ENCODE assay signal across 8 mouse cellular contexts in the genomic region with DNA sequence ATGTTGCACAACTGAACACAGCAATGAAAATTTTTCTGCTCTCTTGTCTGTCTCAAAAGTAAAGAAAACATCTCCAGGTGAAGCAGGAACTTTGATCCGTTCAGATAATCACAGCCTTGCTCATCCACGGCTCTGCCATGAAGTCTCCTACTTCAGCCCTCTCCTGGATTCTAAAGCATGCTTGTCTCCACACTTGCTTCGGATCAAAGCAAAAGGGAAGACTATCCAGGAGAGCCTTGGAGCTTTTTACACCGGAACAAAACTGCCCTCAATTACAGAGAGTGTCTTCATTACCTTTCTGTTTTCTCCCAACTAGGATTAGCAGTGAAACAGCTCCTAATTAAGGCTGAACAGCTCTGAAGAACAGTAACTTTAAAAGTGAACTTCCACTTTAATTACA. TPM values are rescaled to one million over a fixed set of nuclear protein-coding genes. Genes with fewer than 3 reads are reported as not detected.
DNase-seq lines count a peak whose midpoint lies in the region; ATAC-seq and TF ChIP-seq lines count a peak whose summit lies in the region.

No protein-coding gene starts in this region.

- intact Hi-C loops in heart, adult 2 months (cut with DNase I): loop anchor here (5.0 kb wide), 3 partner anchors 49 to 429 kb away; partner anchors contain the start of gene Smg7

- no peaks in the 10 kb centered on the region for H3K27me3 ChIP-seq in heart, adult 2 months (ENCODE audit: control insufficient read depth, insufficient read depth, low read length)
- H3K27me3 ChIP-seq in E14TG2a.4 (ENCODE audit: insufficient read depth, low read length): no peaks in the 10 kb centered on the region
- no peaks in the 10 kb centered on the region for H3K27me3 ChIP-seq in heart, embryonic 16.5 days (ENCODE audit: control insufficient read depth, insufficient read depth, low read length)
- peaks cover 4% of the 10 kb centered on the region; the same call in 1 of the 2 replicates for H3K27me3 ChIP-seq in liver, postnatal 0 days (ENCODE audit: insufficient read depth, low read length)

- H3K4me1 ChIP-seq in heart, adult 2 months (ENCODE audit: control insufficient read depth, insufficient read depth, low read length): peaks cover 6% of the 10 kb centered on the region
- H3K4me1 ChIP-seq in E14TG2a.4 (replicated peaks; ENCODE audit: low read depth, low read length): peaks cover 66% of the 10 kb centered on the region
- H3K4me1 ChIP-seq in heart, embryonic 16.5 days (ENCODE audit: control insufficient read depth, insufficient read depth, low read length): peaks cover 34% of the 10 kb centered on the region
- peaks cover 13% of the 10 kb centered on the region for H3K4me1 ChIP-seq in liver, postnatal 0 days (ENCODE audit: insufficient read depth)

- no peak for TF ChIP-seq POLR2A in heart, adult 2 months (IDR thresholded peaks at IDR 0.05; ENCODE audit: insufficient read depth, low read depth, low read length)

- H3K4me2 ChIP-seq in heart, embryonic 16.5 days (ENCODE audit: low read depth, low read length): peak overlapping the region; percentile 80
- H3K4me2 ChIP-seq in liver, postnatal 0 days (ENCODE audit: low read depth, low read length): peak overlapping the region; percentile 91

- H3K79me2 ChIP-seq in heart, adult 2 months (replicated peaks; ENCODE audit: control insufficient read depth, insufficient read depth, low read length): peaks cover 3% of the 10 kb centered on the region

- no peak for DNase-seq in heart, adult 2 months
- no peak for DNase-seq in heart, adult 18-20 months
- DNase-seq in liver, postnatal 0 days: no peak
- DNase-seq in embryo, embryonic 10 days (ENCODE audit: low spot score): no peak
- DNase-seq in frontal cortex, adult 2 months (ENCODE audit: extremely low spot score in 1 of 2, low spot score in 1 of 2): no peak
- no peak for DNase-seq in thymus, postnatal 4 days

- ATAC-seq in heart, embryonic 16.5 days (replicated peaks; ENCODE audit: extremely low read depth, insufficient read depth, low FRiP score): no peak
- no peak for ATAC-seq in liver, postnatal 0 days

- no peak for TF ChIP-seq EP300 in heart, adult 2 months (IDR thresholded peaks at IDR 0.05; ENCODE audit: insufficient read depth, low read depth, low read length)
- no peak for TF ChIP-seq EP300 in liver, postnatal 0 days (IDR thresholded peaks at IDR 0.05; ENCODE audit: low read depth)

- no peaks in the 10 kb centered on the region for H3K9me3 ChIP-seq in E14TG2a.4 (ENCODE audit: low read length)
- no peaks in the 10 kb centered on the region for H3K9me3 ChIP-seq in heart, embryonic 16.5 days (replicated peaks; ENCODE audit: control insufficient read depth, low read length)
- no peaks in the 10 kb centered on the region for H3K9me3 ChIP-seq in liver, postnatal 0 days (ENCODE audit: low read length)

- H3K27ac ChIP-seq in heart, adult 2 months: peak overlapping the region; percentile 98
- H3K27ac ChIP-seq in heart, embryonic 16.5 days (ENCODE audit: low read length): peak overlapping the region; percentile 93
- H3K27ac ChIP-seq in liver, postnatal 0 days (ENCODE audit: low read depth): no peak overlapping the region

- peak overlapping the region; percentile 98 for H3K4me3 ChIP-seq in heart, adult 2 months
- peak overlapping the region; percentile 94 for H3K4me3 ChIP-seq in E14TG2a.4 (replicated peaks; ENCODE audit: low read length)
- H3K4me3 ChIP-seq in heart, embryonic 16.5 days (ENCODE audit: low read length): peak overlapping the region; percentile 70
- peak overlapping the region; percentile 83 for H3K4me3 ChIP-seq in liver, postnatal 0 days (ENCODE audit: low read depth, low read length)

- H3K36me3 ChIP-seq in heart, adult 2 months (ENCODE audit: control insufficient read depth, insufficient read depth, low read length): peaks cover 11% of the 10 kb centered on the region
- peaks cover 22% of the 10 kb centered on the region for H3K36me3 ChIP-seq in E14TG2a.4 (ENCODE audit: insufficient read depth, low read length)
- peaks cover 2% of the 10 kb centered on the region; the same call in 1 of the 2 replicates for H3K36me3 ChIP-seq in heart, embryonic 16.5 days (ENCODE audit: control insufficient read depth, insufficient read depth)
- 0 out of 2 replicates have a peak, but pooled peaks cover 2% of the 10 kb centered on the region for H3K36me3 ChIP-seq in liver, postnatal 0 days (replicated peaks; ENCODE audit: insufficient read depth, low read length)

- WGBS in heart, adult 2 months: 3% methylated on average over 4 of the region's 4 CpGs
- under 1% methylated on average over 4 of the region's 4 CpGs for WGBS in heart, embryonic 16.5 days
- WGBS in liver, postnatal 0 days (ENCODE audit: insufficient replicate concordance): 7% methylated on average over 4 of the region's 4 CpGs

- H3K9ac ChIP-seq in heart, adult 2 months (ENCODE audit: low read depth, low read length): peak overlapping the region; percentile 88
- peak overlapping the region; percentile 90 for H3K9ac ChIP-seq in heart, embryonic 16.5 days (ENCODE audit: low read length)
- peak overlapping the region; percentile 79 for H3K9ac ChIP-seq in liver, postnatal 0 days (replicated peaks)

- no peak for TF ChIP-seq CTCF in heart, adult 2 months (IDR thresholded peaks at IDR 0.05)
- no peak for TF ChIP-seq CTCF in E14TG2a.4 (conservative IDR thresholded peaks at IDR 0.05; ENCODE audit: low read length)
- no peak for TF ChIP-seq CTCF in liver, postnatal 0 days (IDR thresholded peaks at IDR 0.05; ENCODE audit: low read depth)

RNA-seq across cellular contexts. Expression of gene Lamc1, which starts 1.4 kb away (rescaled TPM):
- 100 to 1,000 TPM; 111 to 116 TPM for total RNA-seq in heart, adult 2 months (2021)
- 103 and 138 TPM in 2 replicates for polyA plus RNA-seq in heart, adult 2 months (2012; rRNA removed)
- 10 to 100 TPM; 83.1 to 94.8 TPM for total RNA-seq in heart, adult 18-20 months (2021)
- polyA plus RNA-seq in heart, embryonic 16.5 days (2015; fragmentation: Nextera tagmentation; extraction: Ambion mirVana): 73.8 and 85.3 TPM in 2 replicates
- polyA plus RNA-seq in liver, postnatal 0 days (2015; fragmentation: Nextera tagmentation; extraction: Ambion mirVana): 9.6 and 11.5 TPM in 2 replicates
- polyA plus RNA-seq in frontal cortex, adult 2 months (2012; rRNA removed): 24.4 and 25.8 TPM in 2 replicates
